Mouse (Mus musculus): ENCODE results near the gene Samd4. TPM values are rescaled to one million over a fixed set of nuclear protein-coding genes. Genes with fewer than 3 reads are reported as not detected.

Samd4 gene
- total RNA-seq, 2 experiments from 2014 or later: not detected

- ATAC-seq (ENCODE audit: poor library complexity, severe bottlenecking): no peak
These were observed 69.6 kb downstream of the Samd4 start for GRCm38 (mm10) chr14:46952264-46952663.

GRCm38 (mm10) chr14:46955109-46955508 lies 72.5 kb downstream of the Samd4 start:
- no peak for ATAC-seq (ENCODE audit: poor library complexity, severe bottlenecking)

GRCm38 (mm10) chr14:46955574-46956043 lies 73.0 kb downstream of the Samd4 start:
- ATAC-seq (ENCODE audit: poor library complexity, severe bottlenecking): no peak

GRCm38 (mm10) chr14:46956121-46956520 lies 73.5 kb downstream of the Samd4 start:
- ATAC-seq (ENCODE audit: poor library complexity, severe bottlenecking): no peak

- no peak for ATAC-seq (ENCODE audit: poor library complexity, severe bottlenecking)
These were observed 76.6 kb downstream of the Samd4 start for GRCm38 (mm10) chr14:46959166-46959721.

GRCm38 (mm10) chr14:46959831-46960230 lies 77.2 kb downstream of the Samd4 start:
- ATAC-seq (ENCODE audit: poor library complexity, severe bottlenecking): no peak

- no peak for ATAC-seq (ENCODE audit: poor library complexity, severe bottlenecking)
These were observed 80.2 kb downstream of the Samd4 start for GRCm38 (mm10) chr14:46962832-46963231.

GRCm38 (mm10) chr14:46964074-46964872 lies 81.6 kb downstream of the Samd4 start:
- ATAC-seq (ENCODE audit: poor library complexity, severe bottlenecking): no peak

- no peak for ATAC-seq (ENCODE audit: poor library complexity, severe bottlenecking)
These were observed 83.6 kb downstream of the Samd4 start for GRCm38 (mm10) chr14:46966206-46966605.

- no peak for ATAC-seq (ENCODE audit: poor library complexity, severe bottlenecking)
These were observed 85.4 kb downstream of the Samd4 start for GRCm38 (mm10) chr14:46968046-46968445.

GRCm38 (mm10) chr14:46970673-46971072 lies 88.0 kb downstream of the Samd4 start:
- no peak for ATAC-seq (ENCODE audit: poor library complexity, severe bottlenecking)

GRCm38 (mm10) chr14:46971802-46972201 lies 89.1 kb downstream of the Samd4 start:
- no peak for ATAC-seq (ENCODE audit: poor library complexity, severe bottlenecking)

- no peak for ATAC-seq (ENCODE audit: poor library complexity, severe bottlenecking)
These were observed 92.2 kb downstream of the Samd4 start for GRCm38 (mm10) chr14:46974874-46975273.

GRCm38 (mm10) chr14:46975969-46976368 lies 93.3 kb downstream of the Samd4 start:
- ATAC-seq (ENCODE audit: poor library complexity, severe bottlenecking): no peak

- ATAC-seq (ENCODE audit: poor library complexity, severe bottlenecking): no peak
These were observed 94.1 kb downstream of the Samd4 start for GRCm38 (mm10) chr14:46976712-46977111.

- ATAC-seq (ENCODE audit: poor library complexity, severe bottlenecking): no peak
These were observed 95.0 kb downstream of the Samd4 start for GRCm38 (mm10) chr14:46977660-46978059.

GRCm38 (mm10) chr14:46979172-46979571 lies 96.5 kb downstream of the Samd4 start:
- no peak for ATAC-seq (ENCODE audit: poor library complexity, severe bottlenecking)

- peak; percentile 67 for ATAC-seq (ENCODE audit: poor library complexity, severe bottlenecking)
These were observed 98.2 kb downstream of the Samd4 start for GRCm38 (mm10) chr14:46980736-46981438.

- ATAC-seq (ENCODE audit: poor library complexity, severe bottlenecking): no peak
These were observed 99.5 kb downstream of the Samd4 start for GRCm38 (mm10) chr14:46982106-46982505.

- ATAC-seq (ENCODE audit: poor library complexity, severe bottlenecking): no peak
These were observed 102.0 kb downstream of the Samd4 start for GRCm38 (mm10) chr14:46984542-46985125.

GRCm38 (mm10) chr14:46989694-46990093 lies 107.0 kb downstream of the Samd4 start:
- ATAC-seq (ENCODE audit: poor library complexity, severe bottlenecking): no peak
